Mouse (Mus musculus) cerebellum, adult 2 months (tissue): ENCODE data around the gene Cyp4f13.

Experiments used
- CTCF ChIP-seq: fragments of 200-500 bp; IDR thresholded peaks from 2 replicates; pipeline ENCODE4 v1.5.1; 2011; ENCODE audit warnings: low read depth, mild to moderate bottlenecking, control low read depth, low read length, moderate library complexity, borderline replicate concordance; ENCODE audit not compliant: insufficient read depth
- POLR2A ChIP-seq: fragments of 200-500 bp; IDR thresholded peaks from 2 replicates; pipeline ENCODE4 v1.6.1; 2011; ENCODE audit warnings: low read length, control low read depth, borderline replicate concordance; ENCODE audit not compliant: insufficient read depth

- TF ChIP-seq POLR2A (peak; percentile 73; the same call in 1 of the 2 replicates), CTCF (no peak)
Observed at GRCm38 (mm10) chr17:32924658-32925312, 22.4 kb downstream of the Cyp4f13 start.
